Mouse (Mus musculus) ES-E14 (cell line): ENCODE data around the gene Gabbr1. TPM values are rescaled to one million over a fixed set of nuclear protein-coding genes. Genes with fewer than 3 reads are reported as not detected.
A peak's percentile ranks its signal among the peaks of the same experiment; 100 is the strongest.

Source experiments
- DNase-seq: peaks from one replicate; pipeline ENCODE4 v3.0.0-alpha.2; 2013; ENCODE audit warnings: low read depth, low spot score
- H3K27ac ChIP-seq: 2 replicates; pipeline ENCODE4 v1.5.1; 2012; ENCODE audit warnings: low read depth, mild to moderate bottlenecking, low read length, moderate library complexity, mixed read lengths; ENCODE audit not compliant: poor library complexity, insufficient read depth, severe bottlenecking
- H3K36me3 ChIP-seq: 2 replicates; pipeline ENCODE4 v1.6.1; 2012; ENCODE audit warnings: mild to moderate bottlenecking, low read length, moderate library complexity, mixed read lengths; ENCODE audit not compliant: control insufficient read depth, poor library complexity, insufficient read depth, severe bottlenecking
- H3K4me1 ChIP-seq, 2 experiments: fragments of 150-350 bp in 1 of 2; sonication (generic) in 1 of 2; 2 replicates each; pipeline ENCODE4 v1.6.1; 2012; ENCODE audit warnings: low read length in 2 of 2, mild to moderate bottlenecking in 1 of 2, mixed read lengths in 1 of 2; ENCODE audit not compliant: control insufficient read depth in 2 of 2, insufficient read depth in 2 of 2, poor library complexity in 1 of 2
- H3K4me3 ChIP-seq, 2 experiments: fragments of 150-350 bp in 1 of 2; sonication (generic) in 1 of 2; 2 replicates each; pipeline ENCODE4 v1.5.1; 2012; ENCODE audit warnings: low read length in 2 of 2, low read depth in 1 of 2, mild to moderate bottlenecking in 1 of 2, mixed read lengths in 1 of 2; ENCODE audit not compliant: insufficient read depth in 1 of 2, poor library complexity in 1 of 2, severe bottlenecking in 1 of 2
- H3K9ac ChIP-seq: 2 replicates; pipeline ENCODE4 v1.6.1; 2012; ENCODE audit warnings: low read depth, mild to moderate bottlenecking, low read length, mixed read lengths; ENCODE audit not compliant: poor library complexity, insufficient read depth, severe bottlenecking
- H3K9me3 ChIP-seq: fragments of 150-350 bp; sonication (generic); 2 replicates; pipeline ENCODE4 v1.6.1; 2012; ENCODE audit warnings: low read depth, mild to moderate bottlenecking, low read length; ENCODE audit not compliant: control insufficient read depth, insufficient read depth
- CHD2 ChIP-seq: IDR thresholded peaks from 2 replicates; pipeline ENCODE4 v1.6.1; 2014; ENCODE audit warnings: mild to moderate bottlenecking, low read depth, low read length, inconsistent platforms
- HCFC1 ChIP-seq: IDR thresholded peaks from 2 replicates; pipeline ENCODE4 v1.6.1; 2012; ENCODE audit warnings: low read length, inconsistent platforms, borderline replicate concordance; ENCODE audit not compliant: insufficient read depth
- MAFK ChIP-seq: IDR thresholded peaks from 2 replicates; pipeline ENCODE4 v1.6.1; 2014; ENCODE audit warnings: mild to moderate bottlenecking, low read depth, low read length, inconsistent platforms; ENCODE audit not compliant: insufficient read depth
- ZC3H11A ChIP-seq: IDR thresholded peaks from 2 replicates; pipeline ENCODE4 v1.6.1; 2012; ENCODE audit warnings: low read depth, mild to moderate bottlenecking, inconsistent platforms, low read length, borderline replicate concordance
- ZNF384 ChIP-seq: IDR thresholded peaks from 2 replicates; pipeline ENCODE4 v1.6.1; 2012; ENCODE audit warnings: low read depth, low read length, inconsistent platforms
- in situ Hi-C, 2 experiments: fragments of 600-800 bp; cut with MboI; formaldehyde crosslinking; loops; one replicate each; pipeline ENCODE4 v1.15.1; 2025; ENCODE audit warnings: low sequenced_read_pairs in 2 of 2, inconsistent platforms in 1 of 2; ENCODE audit not compliant: unreplicated experiment in 2 of 2
- total RNA-seq: library from RNA; depleted of rRNA; stranded (reverse); fragments of 300-350 nt; gene quantifications from 2 replicates; pipeline ENCODE4 v1.2.3, GENCODE M21; 2012

The Gabbr1 gene
- total RNA-seq, 1 experiment: 60.9 TPM

- H3K4me1 ChIP-seq: peaks cover 23 to 28% of the 10 kb centered on the region in 2 experiments
- H3K4me3 ChIP-seq: no peak overlapping the region
- TF ChIP-seq ZNF384 (no peak), CHD2 (no peak), ZC3H11A (no peak), MAFK (no peak), HCFC1 (no peak)
- peak overlapping the region; percentile 65; the same call in 1 of the 2 replicates for H3K27ac ChIP-seq
- no peak for DNase-seq
- in situ Hi-C loops: no loop called here
- no peak overlapping the region for H3K9ac ChIP-seq
- peaks cover 30% of the 10 kb centered on the region for H3K36me3 ChIP-seq
- H3K9me3 ChIP-seq: no peaks in the 10 kb centered on the region
Observed at GRCm38 (mm10) chr17:37078193-37078592, 32.4 kb downstream of the Gabbr1 start.

GRCm38 (mm10) chr17:37078990-37079389 lies 33.2 kb downstream of the Gabbr1 start:
- peaks cover 19 to 28% of the 10 kb centered on the region in 2 experiments for H3K4me1 ChIP-seq
- no peak for TF ChIP-seq ZC3H11A
- TF ChIP-seq CHD2: 0 out of 2 replicates have a peak, but pooled peaks have one; percentile 62
- TF ChIP-seq ZNF384: no peak
- peak; percentile 76 for TF ChIP-seq MAFK
- TF ChIP-seq HCFC1: no peak
- peak overlapping the region; percentile 61; the same call in 1 of the 2 replicates for H3K9ac ChIP-seq
- H3K27ac ChIP-seq: peak overlapping the region; percentile 97; the same call in 1 of the 2 replicates
- H3K36me3 ChIP-seq: peaks cover 24% of the 10 kb centered on the region
- peak; percentile 76 for DNase-seq
- in situ Hi-C loops: no loop called here
- no peaks in the 10 kb centered on the region for H3K9me3 ChIP-seq
- H3K4me3 ChIP-seq: peak overlapping the region; percentile 14 to 33; a peak in 1 of 4 replicates

- no peak overlapping the region; the same call in 1 of the 2 replicates for H3K9ac ChIP-seq
- in situ Hi-C loops: no loop called here
- no peak for TF ChIP-seq MAFK
- TF ChIP-seq HCFC1: no peak
- TF ChIP-seq CHD2: no peak
- TF ChIP-seq ZNF384: no peak
- TF ChIP-seq ZC3H11A: no peak
Observed at GRCm38 (mm10) chr17:37080119-37080518, 34.4 kb downstream of the Gabbr1 start.

GRCm38 (mm10) chr17:37081659-37082058 lies 35.9 kb downstream of the Gabbr1 start:
- Histone ChIP-seq H3K4me1 (peaks cover 11 to 22% of the 10 kb centered on the region in 2 experiments), H3K36me3 (peaks cover 4% of the 10 kb centered on the region), H3K27ac (peak overlapping the region; percentile 97; the same call in 1 of the 2 replicates), H3K9ac (peak overlapping the region; percentile 11; the same call in 1 of the 2 replicates), H3K9me3 (no peaks in the 10 kb centered on the region), H3K4me3 (no peak overlapping the region)
- DNase-seq: no peak
- in situ Hi-C loops: no loop called here
- no peak for TF ChIP-seq MAFK
- TF ChIP-seq HCFC1: no peak
- TF ChIP-seq CHD2: no peak
- TF ChIP-seq ZC3H11A: no peak
- TF ChIP-seq ZNF384: no peak

More at GRCm38 (mm10) chr17:37080119-37080518, 34.4 kb downstream of the Gabbr1 start:
- Histone ChIP-seq H3K4me3 (peak overlapping the region in 1 of 2 experiments; percentile 16; a peak in 1 of 4 replicates), H3K36me3 (peaks cover 17% of the 10 kb centered on the region), H3K4me1 (peaks cover 18 to 22% of the 10 kb centered on the region in 2 experiments), H3K9me3 (no peaks in the 10 kb centered on the region), H3K27ac (peak overlapping the region; percentile 97; the same call in 1 of the 2 replicates)
- DNase-seq: no peak
